Mouse (Mus musculus) E14TG2a.4 (cell line): ENCODE measurements at regions not wholly inside any gene's neighbourhood (a gene's known extent, or its start where the extent isn't known, plus 50 kb on each side); places are given as distances from the start of the nearest gene placed in this dataset.

Source experiments
- CTCF ChIP-seq: conservative IDR thresholded peaks from 2 replicates; pipeline ENCODE4 v1.5.1; 2014; ENCODE audit warnings: low read length
- NANOG ChIP-seq: IDR thresholded peaks from 2 replicates; pipeline ENCODE4 v1.6.1; 2014; ENCODE audit warnings: borderline replicate concordance, low read length, mixed read lengths
- POU5F1 ChIP-seq: IDR thresholded peaks from 2 replicates; pipeline ENCODE4 v1.6.1; 2014; ENCODE audit warnings: low read length, borderline replicate concordance

DNA sequence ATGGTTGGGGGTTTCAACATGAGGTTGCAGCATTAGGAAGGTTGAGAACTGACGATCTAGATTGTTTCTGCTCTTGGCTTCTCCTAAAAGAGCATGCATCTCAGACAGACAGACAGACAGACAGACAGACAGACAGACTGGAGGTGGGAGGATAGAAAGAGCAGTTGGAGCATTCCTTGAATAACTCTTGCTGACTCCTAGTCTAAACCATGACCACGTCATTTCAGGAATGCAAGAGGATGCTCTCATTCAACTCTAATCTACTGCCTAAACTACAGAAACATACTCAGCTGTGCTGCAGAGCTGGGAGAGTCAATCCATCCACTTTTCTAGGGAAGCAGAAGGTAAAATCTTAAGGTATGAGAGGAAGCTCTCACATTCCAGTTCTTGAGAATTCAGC, 792.8 kb upstream of the 4930452B06Rik start:
- no peak for TF ChIP-seq CTCF
- no peak for TF ChIP-seq POU5F1
- no peak for TF ChIP-seq NANOG
